Mouse (Mus musculus): ENCODE results near the gene Gigyf2. TPM values are rescaled to one million over a fixed set of nuclear protein-coding genes. Genes with fewer than 3 reads are reported as not detected.

Gigyf2 gene
- 19.0 TPM for polyA plus RNA-seq (2012; fragmentation: generic; extraction: Trizol)

DNA sequence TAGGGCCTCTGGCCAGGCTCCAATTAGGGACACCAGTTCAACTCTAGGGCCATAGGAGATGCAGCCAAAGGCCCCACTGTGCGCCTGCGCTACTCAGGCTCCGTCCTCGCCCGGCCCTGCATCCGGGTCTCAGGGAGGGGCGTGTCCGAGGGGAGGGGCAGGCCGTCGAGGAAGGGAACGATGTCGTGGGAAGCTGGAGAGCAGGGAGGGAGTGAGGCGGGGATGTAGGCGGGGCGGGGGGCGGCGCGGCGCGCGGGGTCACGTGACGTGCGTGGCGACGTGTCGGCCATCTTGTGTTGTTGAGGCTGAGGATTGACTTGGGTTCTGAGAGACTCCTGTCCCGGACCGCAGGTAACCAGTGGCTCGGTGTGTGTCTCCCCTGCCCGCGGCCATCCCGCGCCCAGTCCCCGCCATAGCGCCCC is at the start of gene Gigyf2:
Gigyf2 (plus strand) TSS at position 257 of the 422 bp plus-strand sequence.
- H3K4me2 ChIP-seq (ENCODE audit: low read depth): peak within 1 kb of the TSS; percentile 87
- H3K36me3 ChIP-seq (ENCODE audit: control insufficient read depth, insufficient read depth): no peaks in the 10 kb centered on the region
- no peaks in the 10 kb centered on the region for H3K27me3 ChIP-seq (ENCODE audit: control insufficient read depth, insufficient read depth, insufficient read length)
- H3K79me2 ChIP-seq (ENCODE audit: control insufficient read depth, insufficient read depth): peaks cover 43% of the 10 kb centered on the region
- H3K4me3 ChIP-seq: peak within 1 kb of the TSS; percentile 58
- H3ac ChIP-seq (ENCODE audit: control insufficient read depth, insufficient read length): peak within 1 kb of the TSS; percentile 74
- TF ChIP-seq POLR2A (IDR thresholded peaks at IDR 0.05; ENCODE audit: insufficient read length, low read depth) (peak; percentile 95), TCF12 (IDR thresholded peaks at IDR 0.05; ENCODE audit: insufficient read depth, poor library complexity, severe bottlenecking) (no peak), CEBPB (IDR thresholded peaks at IDR 0.05; ENCODE audit: insufficient read depth, poor library complexity, severe bottlenecking) (no peak), POLR2AphosphoS2 (IDR thresholded peaks at IDR 0.05; ENCODE audit: insufficient read length, low read depth) (peak; percentile 98), SRF (IDR thresholded peaks at IDR 0.05; ENCODE audit: control insufficient read depth, insufficient read length, low read depth) (peak; percentile 52), REST (IDR thresholded peaks at IDR 0.05; ENCODE audit: insufficient read depth, insufficient read length) (no peak), USF1 (IDR thresholded peaks at IDR 0.05; ENCODE audit: low read depth) (peak; percentile 80)

DNA sequence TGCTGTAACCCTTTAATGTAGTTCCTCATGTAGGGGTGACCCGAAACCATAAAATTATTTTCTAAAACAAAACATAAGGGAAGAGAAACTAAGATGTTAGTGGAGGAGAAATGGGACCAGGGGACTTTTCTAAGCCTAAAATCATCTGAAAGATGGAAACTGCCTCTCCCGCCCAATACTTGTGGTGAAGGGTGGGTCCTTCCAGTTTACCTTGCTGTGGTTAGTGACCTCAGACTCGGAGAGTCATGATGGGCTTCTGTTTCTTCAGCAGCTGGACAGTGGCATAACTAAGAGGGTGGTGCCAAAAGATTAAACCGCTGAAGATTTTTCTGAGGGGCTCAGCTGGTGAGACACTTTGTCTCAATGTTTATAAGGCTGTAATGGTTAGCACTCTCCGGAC is 46.5 kb upstream of the Gigyf2 start:
- Histone ChIP-seq H3K36me3 (ENCODE audit: control insufficient read depth, insufficient read depth) (no peaks in the 10 kb centered on the region), H3K4me2 (ENCODE audit: low read depth) (peak overlapping the region; percentile 12), H3ac (ENCODE audit: control insufficient read depth, insufficient read length) (no peak overlapping the region), H3K79me2 (ENCODE audit: control insufficient read depth, insufficient read depth) (no peaks in the 10 kb centered on the region), H3K27me3 (ENCODE audit: control insufficient read depth, insufficient read depth, insufficient read length) (no peaks in the 10 kb centered on the region), H3K4me3 (no peak overlapping the region)
- TF ChIP-seq TCF12 (IDR thresholded peaks at IDR 0.05; ENCODE audit: insufficient read depth, poor library complexity, severe bottlenecking) (no peak), SRF (IDR thresholded peaks at IDR 0.05; ENCODE audit: control insufficient read depth, insufficient read length, low read depth) (no peak), CEBPB (IDR thresholded peaks at IDR 0.05; ENCODE audit: insufficient read depth, poor library complexity, severe bottlenecking) (no peak)

DNA sequence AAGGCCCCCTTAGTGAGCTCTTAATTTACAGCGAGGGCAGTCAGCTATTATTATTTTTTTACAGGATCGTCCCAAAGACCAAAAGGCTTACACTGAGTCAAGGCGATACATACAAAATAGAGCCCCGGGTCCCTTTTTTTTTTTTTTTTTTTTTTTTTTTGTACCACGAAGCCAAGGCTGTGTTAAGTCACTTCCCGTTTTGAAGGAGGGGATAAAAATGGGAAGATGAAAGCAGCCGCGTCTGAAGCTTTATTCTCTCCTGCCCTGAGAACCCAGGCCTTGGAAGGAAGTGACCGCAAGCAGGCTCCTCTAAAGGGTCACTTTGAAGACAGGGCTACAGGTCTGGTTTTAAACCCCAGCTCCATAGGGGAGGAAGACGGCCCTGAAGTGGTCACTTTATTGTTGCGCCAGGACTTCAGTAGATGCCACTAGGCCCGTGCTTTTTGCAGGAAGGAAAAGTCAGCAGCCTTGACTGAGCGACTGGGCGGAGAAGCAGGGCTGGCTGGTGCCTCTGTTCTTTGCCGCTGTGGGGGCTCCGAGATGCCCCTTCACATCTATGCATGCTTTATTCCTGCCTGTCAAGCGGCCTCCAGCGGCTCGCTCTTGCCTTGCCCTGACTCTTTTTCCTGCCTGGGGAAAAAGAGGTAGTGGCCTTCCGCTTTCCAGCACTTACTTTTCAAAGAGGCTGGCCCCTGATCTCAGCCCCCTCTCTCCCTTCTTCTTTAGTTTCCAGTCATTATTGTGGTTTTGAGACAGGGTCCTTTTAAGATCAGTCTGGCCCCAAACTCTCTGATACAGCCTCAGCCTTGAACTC is 45.0 kb upstream of the Gigyf2 start:
- no peak overlapping the region for H3K4me2 ChIP-seq (ENCODE audit: low read depth)
- H3K4me3 ChIP-seq: no peak overlapping the region
- H3K36me3 ChIP-seq (ENCODE audit: control insufficient read depth, insufficient read depth): no peaks in the 10 kb centered on the region
- H3K79me2 ChIP-seq (ENCODE audit: control insufficient read depth, insufficient read depth): no peaks in the 10 kb centered on the region
- H3ac ChIP-seq (ENCODE audit: control insufficient read depth, insufficient read length): no peak overlapping the region
- TF ChIP-seq SRF (IDR thresholded peaks at IDR 0.05; ENCODE audit: control insufficient read depth, insufficient read length, low read depth) (no peak), E2F4 (IDR thresholded peaks at IDR 0.05; ENCODE audit: insufficient read depth) (no peak), TCF3 (IDR thresholded peaks at IDR 0.05; ENCODE audit: insufficient read length, low read depth) (no peak), POLR2A (IDR thresholded peaks at IDR 0.05; ENCODE audit: insufficient read length, low read depth) (no peak), POLR2AphosphoS2 (IDR thresholded peaks at IDR 0.05; ENCODE audit: insufficient read length, low read depth) (no peak), TCF12 (IDR thresholded peaks at IDR 0.05; ENCODE audit: insufficient read depth, poor library complexity, severe bottlenecking) (no peak), MAX (IDR thresholded peaks at IDR 0.05; ENCODE audit: low read depth) (no peak), MYOD1 (IDR thresholded peaks at IDR 0.05; ENCODE audit: control insufficient read depth in 1 of 3, insufficient read length in 2 of 3, low read depth in 2 of 3) (no peak), MYOG (IDR thresholded peaks at IDR 0.05; ENCODE audit: control insufficient read depth in 1 of 3, insufficient read depth in 1 of 3, insufficient read length in 2 of 3, low read depth in 2 of 3) (no peak), REST (IDR thresholded peaks at IDR 0.05; ENCODE audit: insufficient read depth, insufficient read length) (no peak), CEBPB (IDR thresholded peaks at IDR 0.05; ENCODE audit: insufficient read depth, poor library complexity, severe bottlenecking) (no peak), USF1 (IDR thresholded peaks at IDR 0.05; ENCODE audit: low read depth) (no peak)
- no peaks in the 10 kb centered on the region for H3K27me3 ChIP-seq (ENCODE audit: control insufficient read depth, insufficient read depth, insufficient read length)

DNA sequence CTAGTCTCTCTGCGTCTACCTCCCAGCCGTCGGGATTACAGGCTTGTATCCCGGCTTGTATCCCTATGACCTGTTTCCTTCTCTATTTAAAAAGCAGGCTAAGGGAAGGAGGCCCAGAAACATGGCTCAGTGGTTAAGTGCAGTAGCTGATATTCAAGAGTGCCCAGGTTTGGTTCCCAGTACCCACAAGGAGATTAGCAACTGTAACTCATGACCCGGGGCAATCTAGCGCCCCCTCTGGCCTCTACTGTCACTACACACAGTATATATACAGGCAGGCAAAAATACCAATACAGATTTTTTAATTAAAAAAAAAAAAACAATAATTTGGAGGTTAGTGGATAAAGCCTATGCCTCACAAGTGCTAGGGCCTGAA is 44.4 kb upstream of the Gigyf2 start:
- H3K79me2 ChIP-seq (ENCODE audit: control insufficient read depth, insufficient read depth): no peaks in the 10 kb centered on the region
- TF ChIP-seq E2F4 (IDR thresholded peaks at IDR 0.05; ENCODE audit: insufficient read depth): no peak
- TF ChIP-seq TCF12 (IDR thresholded peaks at IDR 0.05; ENCODE audit: insufficient read depth, poor library complexity, severe bottlenecking): no peak
- no peak for TF ChIP-seq SRF (IDR thresholded peaks at IDR 0.05; ENCODE audit: control insufficient read depth, insufficient read length, low read depth)
- TF ChIP-seq MAX (IDR thresholded peaks at IDR 0.05; ENCODE audit: low read depth): no peak
- TF ChIP-seq TCF3 (IDR thresholded peaks at IDR 0.05; ENCODE audit: insufficient read length, low read depth): no peak
- no peak for TF ChIP-seq POLR2AphosphoS2 (IDR thresholded peaks at IDR 0.05; ENCODE audit: insufficient read length, low read depth)
- TF ChIP-seq MYOG (IDR thresholded peaks at IDR 0.05; ENCODE audit: control insufficient read depth in 1 of 3, insufficient read depth in 1 of 3, insufficient read length in 2 of 3, low read depth in 2 of 3): no peak
- no peak for TF ChIP-seq REST (IDR thresholded peaks at IDR 0.05; ENCODE audit: insufficient read depth, insufficient read length)
- no peak for TF ChIP-seq CEBPB (IDR thresholded peaks at IDR 0.05; ENCODE audit: insufficient read depth, poor library complexity, severe bottlenecking)
- no peak for TF ChIP-seq MYOD1 (IDR thresholded peaks at IDR 0.05; ENCODE audit: control insufficient read depth in 1 of 3, insufficient read length in 2 of 3, low read depth in 2 of 3)
- no peak for TF ChIP-seq POLR2A (IDR thresholded peaks at IDR 0.05; ENCODE audit: insufficient read length, low read depth)
- no peak for TF ChIP-seq USF1 (IDR thresholded peaks at IDR 0.05; ENCODE audit: low read depth)
- H3K4me2 ChIP-seq (ENCODE audit: low read depth): no peak overlapping the region
- H3K4me3 ChIP-seq: no peak overlapping the region
- H3K27me3 ChIP-seq (ENCODE audit: control insufficient read depth, insufficient read depth, insufficient read length): no peaks in the 10 kb centered on the region
- H3ac ChIP-seq (ENCODE audit: control insufficient read depth, insufficient read length): no peak overlapping the region
- H3K36me3 ChIP-seq (ENCODE audit: control insufficient read depth, insufficient read depth): no peaks in the 10 kb centered on the region

Data from myocyte (in vitro differentiated cells).